Mouse (Mus musculus) kidney, embryonic 15.5 days (tissue): ENCODE measurements around the gene Pou6f1. TPM values are rescaled to one million over a fixed set of nuclear protein-coding genes. Genes with fewer than 3 reads are reported as not detected.
A peak's percentile ranks its signal among the peaks of the same experiment; 100 is the strongest.
"Not testable (repeated sequence)": the region's sequence is repeated elsewhere in the genome, so short reads cannot be mapped to it uniquely, and the experiment has no call there.

Source experiments
- ATAC-seq: fragments of 200-750 bp; cut with Nextera tagmentation; replicated peaks from 2 replicates; pipeline ENCODE4 v1.8.0; 2017; ENCODE audit warnings: moderate TSS enrichment; ENCODE audit not compliant: low FRiP score
- H3K27ac ChIP-seq: fragments of 300-500 bp; sonication (generic); 2 replicates; pipeline ENCODE4 v1.5.1; 2015; ENCODE audit warnings: mild to moderate bottlenecking, inconsistent platforms
- H3K27me3 ChIP-seq: fragments of 300-500 bp; sonication (generic); 2 replicates; pipeline ENCODE4 v1.6.1; 2015; ENCODE audit warnings: inconsistent platforms
- H3K36me3 ChIP-seq: fragments of 300-500 bp; sonication (generic); 2 replicates; pipeline ENCODE4 v1.6.1; 2015; ENCODE audit warnings: inconsistent platforms
- H3K4me1 ChIP-seq: fragments of 300-500 bp; sonication (generic); 2 replicates; pipeline ENCODE4 v1.6.1; 2015; ENCODE audit warnings: inconsistent platforms
- H3K4me2 ChIP-seq: fragments of 300-500 bp; sonication (generic); 2 replicates; pipeline ENCODE4 v1.6.1; 2015; ENCODE audit warnings: moderate library complexity, mild to moderate bottlenecking, inconsistent platforms
- H3K4me3 ChIP-seq: fragments of 300-500 bp; sonication (generic); replicated peaks from 2 replicates; pipeline ENCODE4 v1.5.1; 2015; ENCODE audit warnings: mild to moderate bottlenecking, inconsistent platforms
- H3K9ac ChIP-seq: fragments of 300-500 bp; sonication (generic); 2 replicates; pipeline ENCODE4 v1.6.1; 2015; ENCODE audit warnings: mild to moderate bottlenecking, inconsistent platforms
- H3K9me3 ChIP-seq: fragments of 300-500 bp; sonication (generic); replicated peaks from 2 replicates; pipeline ENCODE4 v1.6.1; 2016; ENCODE audit warnings: inconsistent platforms
- WGBS: fragments of 180-500 bp; shearing (Covaris S2); methylation state at CpG from one replicate; pipeline ENCODE4 v1.1.7; 2015; ENCODE audit warnings: mixed read lengths; 5-methylcytosine and 5-hydroxymethylcytosine counted together
- polyA plus RNA-seq: library from polyadenylated mRNA; unstranded; fragments of >200 nt; fragmentation: Nextera tagmentation; extraction: Ambion mirVana; gene quantifications from 2 replicates; pipeline ENCODE4 v1.2.1, GENCODE M21; 2015

The Pou6f1 gene
- polyA plus RNA-seq, 1 experiment from 2014 or later = 8.4 TPM

DNA sequence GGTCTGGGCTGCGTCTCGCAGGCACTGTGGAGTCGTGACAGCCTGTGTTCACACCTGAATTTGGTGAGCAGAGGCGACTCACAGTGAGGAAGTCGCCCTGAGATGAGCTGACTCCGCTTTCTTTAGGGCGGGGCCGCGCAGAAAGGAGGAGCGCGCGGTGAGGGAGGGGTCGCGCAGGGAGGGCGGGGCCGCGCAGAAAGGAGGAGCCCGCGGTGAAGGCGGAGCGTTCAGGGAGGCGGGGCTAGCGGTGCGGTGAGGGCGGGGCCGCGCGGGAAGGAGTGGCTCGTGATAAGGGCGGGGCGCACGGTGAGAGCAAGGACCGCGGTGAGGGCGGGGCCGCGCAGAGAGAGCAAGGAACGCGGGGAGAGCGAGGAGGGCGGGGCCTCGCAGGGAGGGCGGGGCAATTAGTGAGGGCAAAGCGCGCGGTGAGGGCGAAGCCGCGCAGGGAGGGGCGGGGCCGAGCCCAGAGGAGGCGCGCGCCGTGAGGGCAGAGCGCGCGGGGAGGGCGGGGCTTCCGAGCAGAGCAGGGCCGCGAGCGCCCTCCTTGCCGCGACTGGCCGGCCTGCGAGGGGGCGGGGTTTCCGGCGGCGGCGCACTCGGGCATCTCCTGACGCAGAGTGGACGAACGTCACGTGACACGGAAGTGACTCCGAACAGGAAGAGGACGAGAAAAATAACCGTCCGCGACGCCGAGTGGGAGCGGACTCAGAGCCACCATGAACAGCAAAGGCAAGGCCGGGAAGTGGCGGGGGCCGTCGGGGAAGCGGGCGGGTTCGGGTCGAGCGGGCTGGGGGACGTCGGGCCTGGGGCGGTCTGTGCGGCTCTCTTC, 15.4 kb upstream of the Pou6f1 start, which contains the start of gene Dazap2:
Dazap2 (plus strand) TSS at position 354 of the 829 bp plus-strand sequence.
- Histone ChIP-seq H3K4me1 (peaks cover 29% of the 10 kb centered on the region), H3K27ac (peak within 1 kb of the TSS; percentile 99), H3K36me3 (peaks cover 34% of the 10 kb centered on the region), H3K9me3 (no peaks in the 10 kb centered on the region), H3K9ac (peak within 1 kb of the TSS; percentile 91), H3K4me2 (peak within 1 kb of the TSS; percentile 90), H3K27me3 (no peaks in the 10 kb centered on the region), H3K4me3 (peak within 1 kb of the TSS; percentile 98)
- ATAC-seq = peak; percentile 90
- under 1% methylated on average over 87 of the region's 99 CpGs for WGBS

DNA sequence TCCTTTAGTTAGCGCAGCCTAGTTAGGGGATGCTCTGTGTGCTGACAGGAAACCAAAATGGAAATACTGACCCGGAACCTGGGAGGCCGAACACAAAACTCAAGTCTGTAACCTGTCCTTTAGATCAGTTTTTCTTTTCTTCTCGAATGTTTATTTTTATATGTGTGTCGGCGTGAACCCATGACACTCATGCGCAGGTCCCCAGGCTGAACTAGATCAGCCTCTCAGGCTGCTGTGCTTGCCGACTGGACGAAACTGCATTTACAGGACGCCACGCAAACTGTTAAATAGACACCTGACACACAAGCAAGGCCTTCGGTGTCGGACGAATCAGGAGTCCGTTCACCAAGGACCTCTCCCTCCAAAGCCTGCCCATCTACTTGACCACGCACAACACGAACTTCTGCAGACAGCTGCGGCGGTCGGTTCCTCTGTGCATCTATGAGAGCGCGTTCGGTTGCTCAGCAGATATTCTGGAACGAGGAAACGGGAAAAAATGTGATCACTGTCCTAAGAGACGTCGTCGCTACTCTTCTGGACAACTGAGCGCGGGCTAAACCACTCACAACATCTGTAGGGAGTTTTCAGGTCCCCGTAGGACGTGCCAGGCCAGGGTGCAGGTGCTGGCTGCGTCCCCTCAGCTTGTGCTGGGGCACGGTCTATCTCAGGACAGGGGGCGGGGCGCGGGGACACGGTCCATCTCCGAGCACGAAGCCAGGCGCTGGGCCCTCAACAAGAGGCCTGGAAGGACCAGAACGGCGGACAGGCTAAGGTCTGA, 14.6 kb upstream of the Pou6f1 start:
- Histone ChIP-seq H3K9ac (peak overlapping the region; percentile 56), H3K4me2 (peak overlapping the region; percentile 90), H3K36me3 (peaks cover 26% of the 10 kb centered on the region), H3K27me3 (no peaks in the 10 kb centered on the region), H3K9me3 (no peaks in the 10 kb centered on the region), H3K27ac (peak overlapping the region; percentile 99), H3K4me3 (peak overlapping the region; percentile 98), H3K4me1 (peaks cover 29% of the 10 kb centered on the region)
- ATAC-seq = peak; percentile 55; the same call in 1 of the 2 replicates
- WGBS = 9% methylated on average over 43 of the region's 43 CpGs

DNA sequence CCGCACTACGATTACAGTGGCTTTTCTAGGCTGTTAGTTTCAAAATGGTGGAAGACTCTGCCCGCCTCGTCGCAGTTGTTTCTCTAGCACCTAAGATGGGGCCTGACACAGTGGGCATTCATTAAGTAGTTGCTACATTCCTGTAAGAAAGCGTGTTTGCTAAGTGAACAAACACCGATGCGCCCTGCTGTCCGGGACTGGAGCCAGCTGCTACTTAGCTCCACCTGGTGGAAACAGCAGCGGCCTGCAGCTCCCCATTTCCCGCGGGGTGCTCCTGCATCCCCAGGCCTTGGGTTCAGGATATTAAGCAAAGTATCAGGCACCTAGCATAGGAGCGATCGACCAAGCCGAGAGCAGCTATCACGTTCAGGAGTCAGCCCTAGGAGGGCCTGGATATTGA, 13.8 kb upstream of the Pou6f1 start:
- H3K36me3 ChIP-seq = peaks cover 18% of the 10 kb centered on the region
- WGBS = 9% methylated on average over 16 of the region's 16 CpGs
- H3K27ac ChIP-seq = no peak overlapping the region
- no peaks in the 10 kb centered on the region for H3K27me3 ChIP-seq
- H3K4me2 ChIP-seq = peak overlapping the region; percentile 47
- peaks cover 29% of the 10 kb centered on the region for H3K4me1 ChIP-seq
- no peak overlapping the region for H3K9ac ChIP-seq
- H3K4me3 ChIP-seq = 0 out of 2 replicates have a peak overlapping the region, but pooled peaks have one; percentile 9
- ATAC-seq = no peak
- no peaks in the 10 kb centered on the region for H3K9me3 ChIP-seq

DNA sequence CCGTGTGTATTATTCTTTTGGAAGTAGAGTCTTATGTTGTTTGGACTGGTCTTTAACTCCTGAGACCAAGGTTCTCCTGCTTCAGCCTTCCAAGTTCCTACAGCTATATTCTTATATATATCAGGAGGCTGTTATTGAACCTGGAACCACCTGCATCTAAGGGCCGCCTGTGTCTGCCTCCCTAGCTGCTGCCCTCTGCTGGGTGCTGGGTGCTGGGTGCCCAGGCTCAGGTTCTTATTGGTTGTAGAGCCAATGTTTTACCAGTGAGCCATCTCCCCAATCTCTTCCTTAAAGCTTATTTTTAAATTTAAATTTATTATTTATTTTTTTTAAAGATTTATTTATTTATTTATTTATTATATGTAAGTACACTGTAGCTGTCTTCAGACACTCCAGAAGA, 12.6 kb upstream of the Pou6f1 start:
- Histone ChIP-seq H3K4me1 (peaks cover 27% of the 10 kb centered on the region), H3K27me3 (no peaks in the 10 kb centered on the region), H3K4me2 (no peak overlapping the region), H3K36me3 (peaks cover 6% of the 10 kb centered on the region; the same call in 1 of the 2 replicates), H3K9ac (no peak overlapping the region), H3K27ac (no peak overlapping the region), H3K9me3 (no peaks in the 10 kb centered on the region), H3K4me3 (no peak overlapping the region)
- WGBS = 70% methylated on average over 2 of the region's 2 CpGs
- no peak for ATAC-seq

DNA sequence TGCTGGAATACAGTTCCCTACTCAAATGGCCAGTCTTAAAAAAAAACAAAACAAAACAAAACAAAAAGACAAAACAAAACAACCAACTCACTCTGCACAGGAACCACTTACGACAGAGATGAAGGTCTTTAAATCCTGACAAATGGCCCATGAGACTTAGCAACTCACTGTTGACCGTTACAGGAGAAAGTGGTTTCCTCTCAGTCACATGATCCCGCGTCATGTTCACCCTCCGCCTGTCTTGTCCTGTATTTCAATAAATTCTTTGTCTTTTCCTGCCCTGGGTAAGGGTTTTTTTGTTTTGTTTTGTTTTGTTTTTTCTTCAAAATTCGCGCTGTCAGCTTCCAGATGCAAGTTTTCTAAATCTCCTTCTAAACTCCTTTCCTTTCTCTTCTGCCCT, 12.2 kb upstream of the Pou6f1 start:
- no peak overlapping the region for H3K27ac ChIP-seq
- no peak overlapping the region for H3K9ac ChIP-seq
- 61% methylated on average over 7 of the region's 7 CpGs for WGBS
- H3K4me3 ChIP-seq = no peak overlapping the region
- no peaks in the 10 kb centered on the region for H3K9me3 ChIP-seq
- no peak overlapping the region for H3K4me2 ChIP-seq
- peaks cover 2% of the 10 kb centered on the region; the same call in 1 of the 2 replicates for H3K36me3 ChIP-seq
- peaks cover 25% of the 10 kb centered on the region for H3K4me1 ChIP-seq
- no peak for ATAC-seq
- no peaks in the 10 kb centered on the region for H3K27me3 ChIP-seq

DNA sequence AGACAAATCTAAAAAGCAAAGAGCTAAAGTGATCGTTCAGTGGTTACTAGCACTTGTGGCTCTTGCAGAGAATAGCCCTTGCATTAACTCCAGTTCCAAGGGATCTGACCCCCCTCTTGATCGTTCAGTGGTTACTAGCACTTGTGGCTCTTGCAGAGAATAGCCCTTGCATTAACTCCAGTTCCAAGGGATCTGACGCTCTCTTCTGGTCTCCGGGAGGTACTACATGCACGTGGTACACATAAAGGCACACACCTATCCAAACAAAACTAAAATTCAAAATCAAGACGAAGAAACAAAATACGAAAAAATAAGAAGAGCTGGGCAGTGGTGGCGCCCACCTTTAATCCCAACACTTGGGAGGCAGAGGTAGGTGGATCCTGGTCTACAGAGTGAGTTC, 6.9 kb upstream of the Pou6f1 start:
- H3K4me1 ChIP-seq = peaks cover 23% of the 10 kb centered on the region
- H3K27me3 ChIP-seq = peaks cover 12% of the 10 kb centered on the region
- H3K27ac ChIP-seq, H3K9me3 ChIP-seq, H3K9ac ChIP-seq, H3K36me3 ChIP-seq, ATAC-seq, H3K4me2 ChIP-seq, H3K4me3 ChIP-seq: not testable (repeated sequence)
- WGBS = 92% methylated on average over 8 of the region's 8 CpGs

DNA sequence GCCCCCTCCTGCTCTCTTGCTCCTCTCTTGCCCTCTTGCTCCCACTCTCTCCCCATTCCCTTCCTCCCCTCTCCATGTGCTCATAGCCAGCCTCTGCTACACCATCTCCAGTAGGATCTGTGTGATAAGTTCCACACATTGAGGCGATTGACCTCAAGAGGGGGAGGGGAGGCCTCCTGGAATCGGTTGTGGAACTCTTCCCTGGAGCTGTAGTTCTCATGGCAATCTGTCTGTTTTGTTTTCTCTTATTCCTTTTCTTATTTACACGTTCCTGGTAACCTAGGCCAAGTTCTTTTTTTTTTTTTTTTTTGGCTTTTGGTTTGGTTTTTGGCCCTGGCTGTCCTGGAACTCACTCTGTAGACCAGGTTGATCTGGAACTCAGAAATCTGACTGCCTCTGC, 1.9 kb upstream of the Pou6f1 start:
- WGBS = 46% methylated on average over 3 of the region's 3 CpGs
- H3K4me2 ChIP-seq = no peak overlapping the region
- H3K9ac ChIP-seq = no peak overlapping the region
- no peaks in the 10 kb centered on the region for H3K9me3 ChIP-seq
- peaks cover 21% of the 10 kb centered on the region for H3K27me3 ChIP-seq
- ATAC-seq = no peak
- H3K27ac ChIP-seq = peak overlapping the region; percentile 63
- H3K4me3 ChIP-seq = no peak overlapping the region
- peaks cover 50% of the 10 kb centered on the region for H3K4me1 ChIP-seq
- no peaks in the 10 kb centered on the region for H3K36me3 ChIP-seq

DNA sequence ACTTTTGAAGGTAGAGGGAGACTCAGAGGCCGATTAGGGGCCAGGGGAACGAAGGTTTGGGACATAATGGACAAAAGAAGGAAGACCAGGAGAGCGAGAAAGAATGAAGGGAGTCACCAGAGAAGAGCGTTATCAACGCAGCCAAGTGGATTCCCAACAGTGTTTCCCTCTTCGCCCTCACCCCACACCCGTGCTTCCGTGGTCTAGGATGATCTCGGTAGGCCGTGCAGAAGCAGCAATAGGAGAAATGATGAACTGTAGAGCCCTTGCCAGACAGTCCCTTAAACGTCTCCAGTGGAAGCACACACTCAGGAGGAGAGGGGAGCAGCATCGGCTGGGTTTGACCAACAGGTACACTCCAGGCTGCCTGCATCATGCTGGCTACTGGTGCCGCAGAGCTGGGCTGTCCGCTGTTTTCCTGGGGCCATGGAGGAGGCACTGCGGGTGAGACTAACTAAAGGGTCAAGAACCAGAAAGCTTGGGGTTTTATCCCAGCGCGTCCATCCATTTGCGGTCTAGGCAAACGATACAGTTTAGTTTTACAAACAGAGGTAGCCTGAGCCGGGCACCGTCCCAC, 1.0 kb upstream of the Pou6f1 start:
- peaks cover 21% of the 10 kb centered on the region for H3K27me3 ChIP-seq
- peak overlapping the region; percentile 69 for H3K4me3 ChIP-seq
- no peaks in the 10 kb centered on the region for H3K9me3 ChIP-seq
- peaks cover 50% of the 10 kb centered on the region for H3K4me1 ChIP-seq
- peak overlapping the region; percentile 98 for H3K4me2 ChIP-seq
- ATAC-seq = no peak
- peak overlapping the region; percentile 70; the same call in 1 of the 2 replicates for H3K9ac ChIP-seq
- H3K36me3 ChIP-seq = no peaks in the 10 kb centered on the region
- peak overlapping the region; percentile 23; the same call in 1 of the 2 replicates for H3K27ac ChIP-seq
- 22% methylated on average over 21 of the region's 21 CpGs for WGBS

DNA sequence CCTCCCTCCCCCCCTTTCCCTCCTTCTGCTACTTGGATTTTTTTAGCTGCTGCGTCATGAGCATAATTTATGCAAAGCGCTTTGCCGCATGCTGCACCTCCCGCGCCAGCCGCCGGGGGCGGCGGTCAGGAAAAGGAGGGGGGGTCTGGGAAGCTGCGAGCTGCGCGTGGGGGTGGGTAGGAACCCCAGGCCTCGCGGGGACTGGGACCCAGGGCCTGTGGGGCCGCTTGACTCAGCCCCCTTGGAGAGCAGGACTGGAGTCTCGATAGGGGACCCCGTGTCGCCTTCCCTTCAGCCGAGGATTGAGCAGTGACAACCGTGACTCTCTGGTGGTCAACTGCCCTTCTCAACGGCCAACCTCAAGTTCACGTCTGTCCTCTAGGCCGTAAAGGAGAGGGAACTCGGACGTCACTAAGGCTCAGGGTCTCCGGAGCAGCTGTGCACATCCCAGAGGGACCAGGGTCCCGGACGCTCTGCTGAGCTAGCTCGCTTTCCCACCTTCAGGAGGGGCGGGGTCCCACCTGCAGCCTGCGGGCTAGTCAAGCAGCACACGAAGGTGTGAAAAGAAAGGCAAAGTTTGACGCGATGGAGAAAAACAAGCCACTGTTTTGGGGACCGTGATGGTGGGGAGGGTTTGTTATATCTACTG, 387 bp upstream of the Pou6f1 start:
- Histone ChIP-seq H3K4me3 (peak overlapping the region; percentile 69), H3K9ac (peak overlapping the region; percentile 70), H3K4me2 (peak overlapping the region; percentile 98), H3K36me3 (no peaks in the 10 kb centered on the region), H3K27me3 (peaks cover 18% of the 10 kb centered on the region), H3K27ac (peak overlapping the region; percentile 80), H3K9me3 (no peaks in the 10 kb centered on the region), H3K4me1 (peaks cover 47% of the 10 kb centered on the region)
- peak; percentile 65 for ATAC-seq
- WGBS = 2% methylated on average over 34 of the region's 35 CpGs

DNA sequence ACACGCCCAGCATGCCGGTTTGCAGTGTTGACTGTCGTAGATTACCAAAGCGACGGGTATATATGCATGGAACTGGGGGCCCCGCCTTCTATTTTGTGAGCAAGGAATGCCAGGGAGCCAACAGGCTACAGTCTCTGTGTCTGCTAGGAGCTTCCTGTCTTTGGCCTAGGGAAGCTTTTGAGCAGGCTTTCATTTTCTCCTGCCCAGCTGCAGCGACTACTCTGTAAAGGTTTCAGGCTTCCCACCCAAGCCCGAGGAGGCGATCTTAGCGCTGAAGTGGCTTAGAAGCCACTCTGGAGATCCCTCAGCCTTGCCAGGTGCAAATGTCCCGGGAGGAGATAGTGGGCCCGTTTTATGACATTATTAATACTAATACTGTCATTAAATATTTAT, 905 bp downstream of the Pou6f1 start:
- peaks cover 18% of the 10 kb centered on the region for H3K27me3 ChIP-seq

DNA sequence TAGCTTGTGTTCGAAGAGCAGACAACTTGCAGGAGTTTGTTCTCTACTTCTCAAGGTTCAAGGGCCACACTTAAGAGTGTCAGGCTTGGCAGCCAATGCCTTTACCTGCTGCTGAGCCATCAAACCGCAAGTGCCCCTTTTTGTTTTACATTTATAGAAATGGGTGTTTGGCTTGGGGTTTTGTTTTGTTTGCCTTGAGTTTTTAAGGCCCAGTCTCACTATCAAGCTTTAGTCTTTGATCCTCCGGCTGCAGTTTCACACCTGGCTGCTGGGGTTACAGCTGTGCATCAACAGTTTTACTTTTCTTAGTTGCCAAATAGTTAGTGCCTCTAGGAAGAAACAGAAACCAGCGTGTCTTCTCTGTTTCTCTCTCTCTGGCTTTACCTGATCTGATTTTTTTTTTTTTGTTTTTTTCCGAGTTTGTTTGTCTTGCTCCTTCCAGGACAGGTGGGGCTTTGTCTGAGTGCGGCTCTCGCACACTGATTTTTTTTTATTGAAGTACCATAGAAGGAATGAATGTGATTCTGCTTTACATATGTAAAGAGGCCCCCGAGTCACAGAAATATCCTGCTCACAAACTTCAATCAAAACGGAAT, 1.4 kb downstream of the Pou6f1 start:
- H3K27me3 ChIP-seq = peaks cover 13% of the 10 kb centered on the region
- H3K4me1 ChIP-seq = peaks cover 33% of the 10 kb centered on the region
- H3K9me3 ChIP-seq = no peaks in the 10 kb centered on the region
- H3K4me2 ChIP-seq = peak overlapping the region; percentile 98
- H3K27ac ChIP-seq = peak overlapping the region; percentile 80; the same call in 1 of the 2 replicates
- ATAC-seq = no peak
- H3K9ac ChIP-seq = peak overlapping the region; percentile 70
- H3K36me3 ChIP-seq = no peaks in the 10 kb centered on the region
- H3K4me3 ChIP-seq = peak overlapping the region; percentile 69
- 22% methylated on average over 9 of the region's 9 CpGs for WGBS

More for the DNA sequence above, 905 bp downstream of the Pou6f1 start:
- no peak for ATAC-seq
- H3K36me3 ChIP-seq = no peaks in the 10 kb centered on the region
- peak overlapping the region; percentile 98 for H3K4me2 ChIP-seq
- H3K9me3 ChIP-seq = no peaks in the 10 kb centered on the region
- peak overlapping the region; percentile 80 for H3K27ac ChIP-seq
- peaks cover 37% of the 10 kb centered on the region for H3K4me1 ChIP-seq
- under 1% methylated on average over 12 of the region's 12 CpGs for WGBS
- peak overlapping the region; percentile 70 for H3K9ac ChIP-seq
- peak overlapping the region; percentile 69 for H3K4me3 ChIP-seq
